Mouse (Mus musculus) small intestine, adult 2 months (tissue): Measurements from ENCODE around the gene Dpm1.

ENCODE experiments used
- CTCF ChIP-seq: fragments of 200-500 bp; IDR thresholded peaks from 2 replicates; pipeline ENCODE4 v1.5.1; 2012; ENCODE audit warnings: low read depth, mild to moderate bottlenecking, control low read depth, inconsistent platforms, low read length, moderate library complexity, mixed read lengths; ENCODE audit not compliant: insufficient replicate concordance, insufficient read length; ENCODE audit errors: extremely low read depth
- POLR2A ChIP-seq: fragments of 200-500 bp; IDR thresholded peaks from 2 replicates; pipeline ENCODE4 v1.6.1; 2012; ENCODE audit warnings: low read depth, mild to moderate bottlenecking, control low read depth, inconsistent platforms, low read length, moderate library complexity

DNA sequence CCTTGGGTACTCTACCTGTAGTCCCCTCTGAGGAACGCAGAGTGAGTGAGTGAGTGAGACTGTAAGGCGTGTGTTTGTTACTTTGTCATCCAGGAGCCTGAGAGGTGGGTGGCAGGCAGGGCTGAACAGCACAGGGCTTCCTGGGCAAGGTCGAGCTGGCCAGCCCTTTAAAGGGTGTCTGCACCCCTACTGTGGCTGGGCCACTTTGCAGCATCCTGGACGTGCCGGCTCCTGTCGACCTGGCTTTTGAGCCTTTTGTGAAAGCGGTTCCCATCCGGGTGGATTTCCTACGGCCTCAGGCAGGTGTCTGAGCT, 60.6 kb downstream of the Dpm1 start:
- no peak for TF ChIP-seq POLR2A
- TF ChIP-seq CTCF: no peak
